Mouse (Mus musculus) stomach, postnatal 0 days (tissue): ENCODE data around the gene Cbx2.

ENCODE experiments used
- CTCF ChIP-seq: IDR thresholded peaks from 2 replicates; pipeline ENCODE4 v1.5.1; 2016; ENCODE audit warnings: antibody characterized with exemption, low read depth, mild to moderate bottlenecking, moderate library complexity
- EP300 ChIP-seq: optimal IDR thresholded peaks from 2 replicates; pipeline ENCODE3; 2016; ENCODE audit warnings: antibody characterized with exemption

DNA sequence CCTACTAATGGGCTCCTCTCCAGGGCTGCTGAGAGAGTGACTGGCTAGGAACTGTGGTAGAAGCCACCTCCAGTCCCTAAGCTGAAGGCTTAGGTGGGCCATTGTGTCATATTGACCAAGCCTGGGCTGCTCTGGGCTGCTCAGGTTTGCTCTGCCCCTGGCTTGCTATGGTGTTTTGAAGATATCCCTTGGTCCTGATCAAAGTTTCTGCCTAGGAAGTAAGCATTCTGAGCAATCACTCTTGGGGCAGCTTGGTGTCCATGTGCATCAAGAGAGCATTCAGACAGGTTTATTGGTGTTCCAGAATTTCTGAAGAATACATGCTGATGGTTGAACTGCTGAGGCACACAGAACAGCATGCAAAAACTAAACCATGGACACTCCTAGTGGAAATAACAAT is 28.7 kb downstream of the Cbx2 start:
- TF ChIP-seq CTCF = no peak
- TF ChIP-seq EP300 = no peak
